Mouse (Mus musculus) ES-Bruce4 (cell line): ENCODE measurements around the gene Prss48. TPM values are rescaled to one million over a fixed set of nuclear protein-coding genes. Genes with fewer than 3 reads are reported as not detected.

Experiments used
- H3K27ac ChIP-seq: 2 replicates; pipeline ENCODE4 v1.5.1; 2012; ENCODE audit warnings: low read length, inconsistent platforms; ENCODE audit not compliant: insufficient read depth
- H3K27me3 ChIP-seq: 2 replicates; pipeline ENCODE4 v1.6.1; 2012; ENCODE audit warnings: mild to moderate bottlenecking, low read length, inconsistent platforms; ENCODE audit not compliant: control insufficient read depth, poor library complexity, insufficient read depth, severe bottlenecking
- H3K36me3 ChIP-seq: 2 replicates; pipeline ENCODE4 v1.6.1; 2012; ENCODE audit warnings: inconsistent platforms, mild to moderate bottlenecking, low read length, moderate library complexity; ENCODE audit not compliant: control insufficient read depth, poor library complexity, insufficient read depth, severe bottlenecking
- H3K4me1 ChIP-seq: one replicate; pipeline ENCODE4 v1.8.1; 2011; ENCODE audit warnings: low read length; ENCODE audit not compliant: control insufficient read depth, insufficient read depth
- H3K4me3 ChIP-seq: 2 replicates; pipeline ENCODE4 v1.5.1; 2011; ENCODE audit warnings: low read depth, mild to moderate bottlenecking, low read length
- H3K9ac ChIP-seq: 2 replicates; pipeline ENCODE4 v1.6.1; 2012; ENCODE audit warnings: low read depth, mild to moderate bottlenecking, inconsistent platforms; ENCODE audit not compliant: poor library complexity, severe bottlenecking
- H3K9me3 ChIP-seq: replicated peaks from 2 replicates; pipeline ENCODE4 v1.6.1; 2012; ENCODE audit warnings: mild to moderate bottlenecking, low read length, inconsistent platforms; ENCODE audit not compliant: control insufficient read depth, poor library complexity, insufficient read depth, severe bottlenecking
- CTCF ChIP-seq: IDR thresholded peaks from one replicate; pipeline ENCODE4 v1.8.1; 2011; ENCODE audit warnings: low read depth, low read length
- EP300 ChIP-seq: IDR thresholded peaks from 2 replicates; pipeline ENCODE4 v1.6.1; 2011; ENCODE audit warnings: low read depth, low read length; ENCODE audit not compliant: insufficient read depth
- POLR2A ChIP-seq: IDR thresholded peaks from one replicate; pipeline ENCODE4 v1.8.1; 2011; ENCODE audit warnings: low read length; ENCODE audit not compliant: insufficient read depth
- polyA plus RNA-seq: library from polyadenylated mRNA; stranded (reverse); fragments of >200 nt; gene quantifications from 2 replicates; pipeline ENCODE4 v1.2.4, GENCODE M21; 2011; ENCODE audit warnings: low read depth; ENCODE audit not compliant: missing spikeins, insufficient read depth, insufficient read length

The Prss48 gene
- polyA plus RNA-seq, 1 experiment = not detected

- no peaks in the 10 kb centered on the region for H3K36me3 ChIP-seq
- TF ChIP-seq POLR2A = no peak
- TF ChIP-seq EP300 = no peak
- no peak for TF ChIP-seq CTCF
- H3K4me3 ChIP-seq = no peak overlapping the region
- H3K4me1 ChIP-seq = no peaks in the 10 kb centered on the region
- H3K9me3 ChIP-seq = no peaks in the 10 kb centered on the region
- H3K27me3 ChIP-seq = no peaks in the 10 kb centered on the region
- no peak overlapping the region for H3K27ac ChIP-seq
- H3K9ac ChIP-seq = no peak overlapping the region
Measured at GRCm38 (mm10) chr3:86037926-86038484, 35.7 kb upstream of the Prss48 start.

GRCm38 (mm10) chr3:86033455-86034090 lies 31.3 kb upstream of the Prss48 start:
- Histone ChIP-seq H3K4me3 (no peak overlapping the region), H3K9ac (no peak overlapping the region), H3K9me3 (no peaks in the 10 kb centered on the region), H3K4me1 (no peaks in the 10 kb centered on the region), H3K27me3 (no peaks in the 10 kb centered on the region), H3K36me3 (no peaks in the 10 kb centered on the region), H3K27ac (no peak overlapping the region)
- TF ChIP-seq CTCF (no peak), POLR2A (no peak), EP300 (no peak)

DNA sequence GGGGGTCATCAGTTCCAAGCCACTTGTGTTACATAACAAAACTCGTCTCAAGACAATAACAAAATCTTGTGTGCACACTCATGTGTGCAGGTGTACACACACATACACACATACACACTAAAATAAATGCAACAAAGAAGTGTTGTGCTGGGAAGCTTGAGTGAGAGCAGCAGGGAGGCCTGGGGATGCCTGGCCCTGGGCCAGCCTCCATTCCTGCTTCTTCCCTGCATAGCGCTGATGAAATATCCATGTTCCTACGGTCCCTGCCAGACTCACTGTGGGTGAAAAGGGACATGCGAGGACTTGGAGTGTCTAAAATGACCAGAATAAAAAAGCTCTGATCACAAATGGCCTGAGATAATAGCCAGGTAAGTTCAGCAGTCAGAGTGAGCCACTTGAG lies 28.3 kb upstream of the Prss48 start:
- Histone ChIP-seq H3K36me3 (no peaks in the 10 kb centered on the region), H3K4me1 (no peaks in the 10 kb centered on the region), H3K27ac (no peak overlapping the region), H3K27me3 (no peaks in the 10 kb centered on the region), H3K9ac (no peak overlapping the region), H3K4me3 (no peak overlapping the region), H3K9me3 (no peaks in the 10 kb centered on the region)
- no peak for TF ChIP-seq CTCF
- no peak for TF ChIP-seq POLR2A
- TF ChIP-seq EP300 = no peak

- TF ChIP-seq POLR2A = no peak
- TF ChIP-seq EP300 = no peak
- no peak for TF ChIP-seq CTCF
- H3K36me3 ChIP-seq = no peaks in the 10 kb centered on the region
- H3K4me1 ChIP-seq = no peaks in the 10 kb centered on the region
- no peak overlapping the region for H3K9ac ChIP-seq
- no peak overlapping the region for H3K27ac ChIP-seq
- no peaks in the 10 kb centered on the region for H3K9me3 ChIP-seq
- H3K4me3 ChIP-seq = no peak overlapping the region
- no peaks in the 10 kb centered on the region for H3K27me3 ChIP-seq
Measured at GRCm38 (mm10) chr3:86028658-86029375, 26.5 kb upstream of the Prss48 start.

DNA sequence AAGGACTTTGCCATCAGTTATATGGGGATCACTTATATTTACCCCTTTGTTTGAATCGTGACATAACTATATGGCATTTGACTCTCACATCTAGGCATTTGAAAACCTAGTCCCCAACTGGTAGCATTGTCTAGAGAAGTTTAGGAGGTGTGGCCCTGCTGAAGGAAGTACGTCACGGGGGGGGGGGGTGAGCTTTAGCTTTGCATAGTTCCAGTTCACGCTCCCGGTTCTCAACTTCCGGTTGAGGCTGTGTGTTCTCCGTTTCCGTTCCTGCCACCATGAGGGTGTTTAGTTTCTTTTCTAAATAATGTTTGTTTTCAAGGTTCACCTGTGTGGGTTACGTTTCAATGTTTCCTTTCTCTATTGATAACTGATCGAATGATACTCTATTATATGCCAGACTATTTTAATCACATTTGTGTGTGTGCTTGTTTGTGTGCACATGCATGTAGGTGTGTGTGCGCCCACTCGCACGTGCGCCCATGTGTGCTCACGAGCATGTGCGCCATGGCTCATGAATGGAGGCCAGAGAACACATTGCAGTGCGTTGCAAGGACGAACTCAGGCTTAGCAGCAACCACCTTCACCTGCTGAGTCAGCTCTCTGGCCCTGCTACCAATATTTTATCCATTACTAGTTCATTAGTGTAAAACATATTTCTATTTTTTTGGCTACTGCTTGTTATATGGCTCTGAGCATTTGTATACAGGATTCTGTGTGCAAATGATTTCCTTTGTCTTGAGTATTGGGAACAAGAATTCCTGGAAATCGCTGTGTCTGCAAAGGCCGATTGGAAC lies 23.2 kb upstream of the Prss48 start:
- H3K9ac ChIP-seq = no peak overlapping the region
- no peaks in the 10 kb centered on the region for H3K36me3 ChIP-seq
- TF ChIP-seq CTCF = no peak
- no peak for TF ChIP-seq EP300
- TF ChIP-seq POLR2A = no peak
- H3K4me1 ChIP-seq = no peaks in the 10 kb centered on the region
- no peak overlapping the region for H3K27ac ChIP-seq
- no peaks in the 10 kb centered on the region for H3K9me3 ChIP-seq
- H3K4me3 ChIP-seq = no peak overlapping the region
- no peaks in the 10 kb centered on the region for H3K27me3 ChIP-seq
